Mouse (Mus musculus) heart, postnatal 10 days (tissue): ENCODE measurements around the gene Tph2. TPM values are rescaled to one million over a fixed set of nuclear protein-coding genes. Genes with fewer than 3 reads are reported as not detected.
"Not testable (repeated sequence)": the region's sequence is repeated elsewhere in the genome, so short reads cannot be mapped to it uniquely, and the experiment has no call there.

Experiments
- DNase-seq, 2 experiments: peaks; one replicate each; pipeline ENCODE4 v3.0.0; 2021
- intact Hi-C: fragments of 180-260 bp; cut with DNase I; formaldehyde crosslinking; loops from one replicate; pipeline ENCODE4 v1.15.1; 2025
- total RNA-seq, 2 experiments: library from RNA; stranded (reverse); gene quantifications; 2 replicates each; pipeline ENCODE4 v1.2.3; 2021

Gene Tph2
- not detected for total RNA-seq

DNA sequence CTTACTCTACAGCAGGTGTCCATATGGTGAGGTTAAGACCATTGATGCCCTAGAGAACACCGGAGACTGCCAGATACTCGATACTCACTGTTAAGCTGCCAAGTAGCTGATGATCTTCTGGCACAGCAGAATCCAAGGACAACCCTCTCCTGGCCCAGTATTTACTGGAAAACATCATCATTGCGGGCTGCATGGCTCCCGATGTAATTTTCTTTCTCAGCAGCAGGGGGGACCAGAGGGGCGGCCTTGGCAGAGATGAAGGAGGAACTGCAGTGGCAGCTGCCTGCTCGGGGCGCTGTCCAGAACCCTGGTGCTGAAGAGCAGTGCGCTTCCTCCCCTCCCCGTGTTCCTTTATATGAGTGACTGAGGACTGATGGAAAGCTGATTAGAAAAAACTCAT, at the start of gene Tph2:
Tph2 (minus strand) TSS at position 326 of the 400 bp plus-strand sequence.
- intact Hi-C loops = no loop called here
- peak; percentile 78 to 85 for DNase-seq

DNA sequence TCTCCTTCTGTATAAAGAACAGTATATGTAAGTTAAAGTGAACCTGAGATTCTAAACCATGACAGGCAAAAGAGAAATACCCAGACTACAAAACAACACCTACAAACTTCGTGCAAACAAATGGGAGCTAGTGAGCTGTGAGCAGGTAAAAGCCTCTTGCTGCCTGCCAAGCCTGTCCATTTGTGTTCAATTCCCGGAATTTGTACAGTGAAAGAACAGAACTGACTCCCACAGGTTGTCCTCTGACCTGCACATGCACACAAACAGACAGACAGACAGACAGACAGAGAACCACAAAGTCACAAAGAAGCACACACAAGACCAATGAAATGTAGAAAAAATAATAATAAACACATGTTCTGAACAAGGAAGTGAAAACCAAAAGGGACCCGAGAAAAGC, 49.0 kb upstream of the Tph2 start:
- no peak for DNase-seq
- intact Hi-C loops = no loop called here

- intact Hi-C loops = no loop called here
- DNase-seq = no peak
Observed at GRCm38 (mm10) chr10:115232513-115232912, 47.7 kb upstream of the Tph2 start.

GRCm38 (mm10) chr10:115229023-115229422, 44.2 kb upstream of the Tph2 start:
- intact Hi-C loops = no loop called here
- DNase-seq = no peak

GRCm38 (mm10) chr10:115226586-115226985, 41.8 kb upstream of the Tph2 start:
- intact Hi-C loops = no loop called here
- DNase-seq = no peak

DNA sequence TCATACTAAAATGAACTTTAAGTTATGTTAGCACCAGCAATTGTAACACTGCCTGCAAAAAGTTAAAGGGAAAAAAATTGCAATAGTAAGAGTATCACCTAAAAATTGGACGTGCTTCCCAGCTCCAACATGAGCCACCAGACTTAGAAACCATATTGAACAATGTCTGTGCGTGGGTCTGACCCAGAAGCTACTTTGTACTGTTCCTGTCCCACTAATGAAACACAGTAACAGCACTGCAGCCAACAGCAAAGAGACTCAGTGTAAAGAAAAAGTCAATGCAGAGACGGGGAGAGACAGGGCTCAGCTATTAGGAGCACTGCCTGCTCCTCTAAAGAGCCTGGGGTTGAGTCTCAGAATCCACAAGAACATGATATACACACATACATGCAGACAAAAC, 39.0 kb upstream of the Tph2 start:
- intact Hi-C loops = no loop called here

DNA sequence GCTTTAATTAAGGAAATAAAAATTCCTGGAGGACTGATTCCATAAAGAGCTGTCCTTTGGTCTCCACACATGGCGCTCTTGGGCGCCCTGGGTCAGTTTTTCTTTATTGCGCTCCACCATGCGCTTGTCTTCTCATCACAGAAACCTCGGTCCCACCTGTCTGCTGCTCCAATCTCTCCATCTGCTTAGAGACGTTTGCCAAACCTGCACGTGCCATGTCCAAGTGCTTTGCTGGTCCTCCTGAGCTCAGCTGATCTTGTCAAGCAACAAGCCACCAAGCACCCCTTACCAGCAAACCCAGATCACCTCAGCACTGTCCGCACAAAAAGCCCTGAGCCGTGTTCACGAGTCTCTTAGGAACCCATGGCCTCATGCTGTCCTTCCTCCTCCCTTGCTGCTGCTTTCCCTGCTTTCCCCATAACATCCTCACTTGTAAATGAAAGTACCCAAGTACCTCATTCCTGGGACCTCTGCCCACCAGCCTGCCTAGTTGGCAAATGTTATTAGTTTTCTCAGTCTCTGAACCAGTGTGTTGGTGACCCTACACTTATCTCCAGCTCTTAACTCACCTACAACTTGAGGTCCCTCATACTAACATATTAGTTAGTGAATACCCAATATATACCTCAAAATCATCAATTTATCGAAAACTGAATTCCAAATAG, 28.2 kb upstream of the Tph2 start:
- DNase-seq = no peak
- intact Hi-C loops = no loop called here

More for the DNA sequence above, 39.0 kb upstream of the Tph2 start:
- no peak for DNase-seq

DNA sequence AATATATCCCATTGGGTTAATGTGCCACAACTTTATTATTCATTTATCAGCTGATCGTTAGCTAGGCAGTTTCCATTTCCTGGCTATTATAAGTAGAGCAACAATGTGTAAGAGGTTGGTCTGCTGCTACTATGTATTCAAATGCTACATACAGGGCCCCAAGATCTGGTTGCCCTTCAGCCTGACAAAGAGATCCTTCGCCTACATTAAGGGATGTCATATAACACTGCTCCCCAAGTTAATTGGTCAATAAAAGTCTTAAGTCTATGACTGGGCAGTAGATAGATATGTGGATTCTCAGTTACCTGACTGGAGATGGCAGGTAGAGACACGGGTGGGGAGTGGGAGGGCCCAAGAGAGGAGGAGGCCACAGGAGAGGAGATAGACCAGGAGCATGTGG, 21.0 kb upstream of the Tph2 start:
- intact Hi-C loops = no loop called here
- DNase-seq = no peak

- intact Hi-C loops = no loop called here
- no peak for DNase-seq
Observed at GRCm38 (mm10) chr10:115205284-115205683, 20.5 kb upstream of the Tph2 start.

- no peak for DNase-seq
- intact Hi-C loops = no loop called here
Observed at GRCm38 (mm10) chr10:115191214-115191613, 6.4 kb upstream of the Tph2 start.

DNA sequence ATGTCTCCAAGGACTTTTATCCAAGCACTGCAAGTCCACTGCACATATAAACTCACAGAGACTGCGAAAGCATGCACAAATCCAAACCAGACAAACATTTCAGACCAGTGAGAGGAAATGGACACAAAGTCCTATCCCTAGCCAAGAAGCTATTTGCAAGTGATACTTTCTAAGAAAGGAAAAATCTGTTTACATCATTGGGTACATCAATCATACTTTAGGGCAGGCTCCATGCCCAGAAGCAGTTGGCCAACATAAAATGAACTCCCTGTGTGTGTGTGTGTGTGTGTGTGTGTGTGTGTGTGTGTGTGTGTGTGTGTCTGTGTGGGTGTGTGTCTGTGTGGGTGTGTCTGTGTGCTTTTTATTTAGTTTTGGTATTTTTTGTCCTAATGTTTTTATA, 2.6 kb upstream of the Tph2 start:
- intact Hi-C loops = no loop called here
- DNase-seq = no peak

DNA sequence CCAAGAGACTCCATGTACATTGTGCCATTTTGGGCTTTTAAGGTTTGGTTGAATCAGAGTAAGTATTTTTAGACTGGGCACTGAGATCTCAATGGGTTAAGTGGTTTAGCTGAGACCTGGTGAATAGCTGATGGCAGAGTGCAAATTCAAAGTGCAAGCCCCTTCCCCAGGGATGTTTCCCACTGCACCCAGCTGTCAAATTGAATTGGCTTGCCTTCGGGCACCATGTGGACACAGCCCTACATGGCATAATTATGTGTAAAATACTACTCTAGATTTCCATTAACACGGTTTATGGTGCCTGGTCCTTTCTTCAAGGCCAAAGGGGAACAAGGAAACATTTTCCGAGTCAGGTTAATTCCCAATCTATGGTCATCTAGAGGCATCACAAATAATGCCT, 3.8 kb downstream of the Tph2 start:
- no peak for DNase-seq
- intact Hi-C loops = no loop called here

GRCm38 (mm10) chr10:115178019-115178418, 6.8 kb downstream of the Tph2 start:
- intact Hi-C loops, DNase-seq: not testable (repeated sequence)

- DNase-seq = no peak
- intact Hi-C loops = no loop called here
Observed at GRCm38 (mm10) chr10:115175591-115175991, 9.2 kb downstream of the Tph2 start.

DNA sequence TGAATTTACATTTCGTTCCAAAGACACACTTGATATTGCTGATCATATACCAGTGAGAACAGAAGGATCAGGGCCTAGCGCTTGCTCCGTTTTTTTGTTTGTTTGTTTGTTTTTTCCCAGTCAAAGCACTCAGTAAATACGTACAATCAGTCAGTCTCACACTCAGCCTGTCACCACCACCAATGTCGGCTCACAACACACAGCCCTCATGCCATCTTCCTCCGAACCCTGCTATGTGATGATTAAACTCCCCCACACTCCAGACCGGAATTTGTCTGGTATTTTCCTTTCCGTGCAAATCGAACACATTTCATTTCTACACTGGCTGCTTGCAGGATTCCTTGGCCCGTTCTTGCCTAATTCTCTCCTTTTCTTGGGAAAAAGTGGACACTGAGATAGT, 11.5 kb downstream of the Tph2 start:
- no peak for DNase-seq

DNA sequence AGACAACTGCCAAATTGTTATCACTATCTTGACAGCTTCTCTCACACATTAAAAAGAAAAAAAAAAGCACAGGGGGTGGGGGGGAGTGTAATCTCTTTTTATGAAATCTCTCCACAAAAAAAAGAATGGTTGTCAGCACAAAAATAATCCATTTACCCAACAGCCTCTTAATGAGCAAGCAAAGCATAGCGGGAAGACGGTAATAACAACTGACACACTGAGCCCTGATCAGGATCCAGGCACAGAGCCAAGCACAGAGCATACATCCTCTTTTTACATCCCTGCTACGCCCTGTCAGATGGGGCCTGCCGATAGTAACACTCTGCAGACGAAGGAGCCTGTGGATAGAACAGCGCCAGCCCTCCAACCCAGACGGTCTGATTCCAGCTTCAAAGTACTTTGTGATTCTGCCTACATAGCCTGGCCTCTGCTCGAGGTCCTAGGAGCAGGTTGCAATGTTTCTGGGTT, 13.4 kb downstream of the Tph2 start:
- DNase-seq = peak in 1 of 2 experiments; percentile 4
- intact Hi-C loops = no loop called here

More for the DNA sequence above, 11.5 kb downstream of the Tph2 start:
- intact Hi-C loops = no loop called here

GRCm38 (mm10) chr10:115170496-115171350, 14.1 kb downstream of the Tph2 start:
- no peak for DNase-seq
- intact Hi-C loops = no loop called here

DNA sequence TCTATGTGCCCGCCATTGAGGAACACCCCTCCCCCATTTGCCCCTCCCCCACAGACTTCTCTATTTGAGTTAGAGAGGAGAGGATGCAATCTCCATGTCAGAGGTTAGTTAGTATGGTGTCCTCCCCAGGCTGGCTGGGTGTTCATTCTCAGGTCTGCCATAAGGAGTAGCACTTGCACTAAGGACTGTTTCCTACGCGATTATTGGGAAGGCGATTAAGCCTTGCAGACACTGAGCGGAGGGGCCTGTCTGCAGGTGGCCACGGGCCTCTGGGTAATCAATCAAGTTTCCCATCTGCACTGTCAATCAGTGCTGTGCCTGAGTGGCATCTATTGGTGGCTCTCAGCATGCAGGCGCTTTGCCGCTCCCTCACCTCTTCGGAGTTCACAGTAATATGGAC, 15.4 kb downstream of the Tph2 start:
- intact Hi-C loops = no loop called here
- no peak for DNase-seq

DNA sequence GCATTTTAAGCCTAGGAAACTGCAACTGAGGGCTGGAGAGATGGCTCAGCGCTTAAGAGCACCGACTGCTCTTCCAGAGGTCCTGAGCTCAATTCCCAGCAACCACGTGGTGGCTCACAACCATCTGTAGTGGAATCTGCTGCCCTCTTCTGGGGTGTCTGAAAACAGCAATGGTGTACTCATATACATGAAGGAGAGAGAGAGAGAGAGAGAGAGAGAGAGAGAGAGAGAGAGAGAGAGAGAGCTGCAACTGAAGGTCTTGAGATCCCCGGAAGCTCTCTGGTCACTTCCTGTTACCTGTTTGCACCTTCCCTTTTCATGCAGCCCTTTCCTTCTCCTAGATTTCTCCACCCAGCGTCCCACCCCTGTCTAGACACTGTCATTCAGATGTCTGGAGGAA, 24.5 kb downstream of the Tph2 start:
- no peak for DNase-seq
- intact Hi-C loops = no loop called here

DNA sequence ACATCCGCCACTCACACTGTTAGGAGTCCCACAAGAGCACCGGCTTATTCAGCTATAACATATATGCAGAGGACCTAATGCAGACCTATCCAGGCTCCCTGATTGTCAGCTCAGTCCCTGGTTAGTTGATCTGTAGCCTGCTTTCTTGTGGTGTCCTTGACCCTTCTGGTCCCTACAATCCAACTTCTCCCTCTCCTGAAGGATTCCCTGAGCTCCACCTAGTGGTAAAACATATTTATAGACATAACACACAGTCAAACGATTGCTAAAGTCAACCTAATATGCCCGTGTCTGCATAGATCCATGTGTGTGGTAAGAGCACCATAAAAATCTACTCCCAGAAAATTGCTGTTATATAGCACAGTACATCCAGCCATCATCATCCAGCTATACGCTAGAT, 37.5 kb downstream of the Tph2 start:
- DNase-seq = no peak

DNA sequence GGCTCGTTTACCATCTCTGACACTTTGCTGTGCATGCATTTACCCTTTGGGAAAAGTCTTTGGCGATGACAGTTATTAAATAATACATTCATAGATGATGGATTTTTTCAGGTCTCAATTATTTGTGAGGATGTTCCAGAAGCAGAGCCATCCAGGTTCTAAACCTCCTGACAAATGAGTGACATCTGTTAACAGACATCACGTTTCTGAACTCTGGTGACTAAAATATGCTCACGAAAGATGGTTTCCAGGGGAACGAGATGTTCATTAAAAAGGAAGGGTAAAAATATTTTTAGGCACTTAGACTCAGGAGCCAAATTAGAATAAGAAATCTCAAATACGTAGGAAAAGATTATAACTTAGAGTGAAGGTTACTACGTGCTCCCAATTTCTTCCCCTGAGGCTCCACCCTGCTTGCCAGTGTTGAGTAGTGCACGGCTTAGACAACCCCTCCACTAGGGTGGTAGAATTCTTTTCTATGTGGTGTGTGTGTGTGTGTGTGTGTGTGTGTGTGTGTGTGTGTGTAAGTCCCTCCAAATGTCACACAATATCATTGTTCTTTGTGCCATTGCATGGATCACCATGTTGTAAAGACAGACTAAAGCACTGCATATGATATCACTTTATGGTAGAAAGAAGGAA, 38.4 kb downstream of the Tph2 start:
- DNase-seq = no peak
- intact Hi-C loops = no loop called here

More for the DNA sequence above, 37.5 kb downstream of the Tph2 start:
- intact Hi-C loops = no loop called here

DNA sequence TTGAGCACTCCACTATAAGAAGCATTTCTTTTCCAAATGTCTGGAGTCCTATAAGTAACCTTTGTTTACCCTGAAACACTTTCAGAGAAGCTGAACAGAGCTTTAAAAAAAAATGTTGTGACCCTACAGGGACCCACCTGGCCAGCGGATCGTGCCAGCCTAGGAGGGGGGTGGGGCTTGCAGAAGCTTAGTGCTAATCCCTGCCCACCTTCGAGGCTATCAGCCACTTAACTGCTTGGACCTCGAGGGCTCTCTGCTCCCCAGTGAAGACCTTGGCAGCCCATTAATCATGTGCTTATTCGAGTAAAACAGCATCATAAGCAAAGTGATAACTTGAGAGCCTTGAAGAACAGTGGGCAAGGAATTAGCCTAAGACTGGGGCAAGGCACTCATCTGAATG, 40.3 kb downstream of the Tph2 start:
- DNase-seq = no peak
- intact Hi-C loops = no loop called here
